Mouse (Mus musculus) kidney, adult 2 months (tissue): ENCODE results near the gene Igdcc4.

Experiments used
- CTCF ChIP-seq: fragments of 200-500 bp; conservative IDR thresholded peaks from 2 replicates; pipeline ENCODE4 v1.5.1; 2011; ENCODE audit warnings: low read depth, mild to moderate bottlenecking, control low read depth, low read length, moderate library complexity, mixed read lengths; ENCODE audit not compliant: insufficient read depth, insufficient read length
- POLR2A ChIP-seq: fragments of 200-500 bp; IDR thresholded peaks from one replicate; pipeline ENCODE4 v1.6.1; 2011; ENCODE audit warnings: low read depth, low read length, control low read depth

- TF ChIP-seq CTCF (no peak), POLR2A (no peak)
These were observed 10.4 kb downstream of the Igdcc4 start for GRCm38 (mm10) chr9:65111698-65112097.
